Mouse (Mus musculus) lung, postnatal 4 days (tissue): ENCODE data around the gene 6030468B19Rik.
A peak's percentile ranks its signal among the peaks of the same experiment; 100 is the strongest.

Source experiments
- DNase-seq, 2 experiments: peaks; one replicate each; pipeline ENCODE4 v3.0.0; 2021

Gene 6030468B19Rik

DNA sequence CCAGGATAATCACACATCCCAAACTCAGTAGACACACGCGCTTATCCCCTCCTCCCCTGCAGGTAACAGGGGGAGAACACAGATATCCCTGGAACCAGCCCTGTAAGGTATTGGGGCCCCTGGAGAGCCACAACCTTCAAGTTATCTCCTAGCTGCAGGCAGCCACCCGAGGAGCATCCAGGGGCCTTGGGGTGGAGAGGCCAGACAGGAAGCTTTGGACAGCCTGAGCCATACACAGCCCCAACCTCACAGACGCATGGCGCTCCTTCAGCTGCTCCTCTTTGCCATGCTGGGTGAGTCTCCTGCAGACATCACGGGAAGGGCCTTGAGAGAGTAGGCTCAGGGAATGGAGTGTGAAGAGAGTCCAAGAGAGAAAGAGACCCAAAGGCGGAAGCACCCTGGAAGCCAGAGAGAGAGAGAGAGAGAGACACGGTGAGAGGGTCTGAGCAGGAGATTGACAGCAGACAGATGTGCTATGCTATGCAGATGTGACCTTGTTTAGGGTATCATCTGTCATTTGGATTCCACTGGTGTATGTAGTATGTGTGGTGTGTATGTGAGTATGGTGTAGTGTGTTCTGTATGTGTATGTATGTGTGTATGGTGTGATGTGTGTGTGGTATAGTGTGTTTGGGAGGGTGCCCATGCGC, at the start of gene 6030468B19Rik:
6030468B19Rik (plus strand) TSS at position 150 of the 649 bp plus-strand sequence.
- no peak for DNase-seq

DNA sequence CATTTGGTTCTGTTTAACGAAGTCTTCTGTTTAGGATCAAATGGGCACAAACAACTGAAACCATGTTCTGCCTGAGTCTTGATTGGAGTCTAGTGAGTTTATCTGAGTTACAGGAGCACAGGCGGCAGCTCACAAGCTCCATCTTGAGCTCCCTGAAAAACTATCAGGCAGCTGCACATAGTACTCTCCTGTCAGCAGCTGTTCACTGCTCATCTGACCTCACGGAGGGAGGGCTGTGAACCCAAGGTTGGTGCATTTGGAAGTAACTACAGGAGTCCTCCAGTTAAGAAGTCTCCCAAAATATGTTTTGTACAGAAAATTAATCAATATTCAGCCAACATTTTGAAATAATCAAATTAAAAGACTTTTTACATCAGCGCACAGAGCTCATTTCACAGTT, 48.8 kb upstream of the 6030468B19Rik start:
- no peak for DNase-seq

DNA sequence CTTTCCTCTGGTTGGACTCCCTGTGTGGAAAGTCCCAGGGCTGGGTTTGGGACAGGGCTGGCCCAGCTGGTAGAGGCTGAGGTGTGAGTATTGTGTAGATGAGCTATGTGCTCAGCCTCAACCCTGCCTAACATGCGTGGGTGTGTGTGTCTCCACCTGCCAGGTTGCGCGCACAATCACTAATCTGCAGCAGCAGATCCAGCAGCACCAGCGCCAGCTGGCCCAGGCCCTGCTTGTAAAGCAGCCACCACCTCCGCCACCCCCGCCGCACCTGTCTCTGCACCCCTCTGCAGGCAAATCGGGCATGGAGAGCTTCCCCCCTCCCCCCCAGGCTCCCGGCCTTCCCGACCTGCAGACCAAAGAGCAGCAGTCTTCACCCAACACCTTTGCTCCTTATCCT, 48.0 kb upstream of the 6030468B19Rik start:
- peak in 1 of 2 experiments; percentile 24 for DNase-seq

DNA sequence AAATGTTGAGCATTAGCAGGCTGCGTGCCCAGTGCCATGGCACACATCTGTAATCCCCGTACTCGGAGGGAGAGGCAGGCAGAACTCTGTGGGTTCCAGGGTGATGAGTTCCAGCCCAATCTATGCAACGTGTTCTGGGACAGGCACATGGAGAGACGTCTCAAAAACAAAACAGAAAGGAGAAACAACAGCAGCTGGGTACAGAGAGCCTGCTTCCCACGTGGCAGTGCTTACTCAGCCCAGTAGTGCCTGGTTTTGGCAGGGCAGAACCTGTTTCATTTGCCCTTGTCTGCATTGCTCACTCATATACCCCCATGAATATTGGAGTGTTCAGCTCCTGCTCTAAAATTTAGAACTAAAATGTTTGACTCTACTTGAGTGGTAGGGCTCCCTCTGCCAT, 45.9 kb upstream of the 6030468B19Rik start:
- DNase-seq = no peak

DNA sequence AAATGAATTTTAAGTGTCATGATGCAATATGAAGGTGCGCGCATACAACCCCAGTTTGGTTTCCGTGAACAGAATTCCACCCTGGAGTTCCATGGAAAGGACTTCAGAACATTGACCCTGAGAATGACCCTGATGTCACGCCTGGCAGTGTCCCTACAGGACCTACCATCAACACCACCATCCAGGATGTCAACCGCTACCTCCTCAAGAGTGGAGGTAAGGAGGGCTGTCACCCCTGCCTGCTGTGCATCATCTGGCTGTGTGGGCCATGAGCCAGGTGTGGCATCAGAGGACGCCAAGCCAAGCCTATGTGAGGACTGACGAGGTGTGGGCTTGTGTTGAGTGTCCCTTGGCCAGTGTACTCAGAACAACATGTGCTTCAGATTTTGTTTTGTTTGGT, 41.6 kb upstream of the 6030468B19Rik start:
- DNase-seq = no peak

DNA sequence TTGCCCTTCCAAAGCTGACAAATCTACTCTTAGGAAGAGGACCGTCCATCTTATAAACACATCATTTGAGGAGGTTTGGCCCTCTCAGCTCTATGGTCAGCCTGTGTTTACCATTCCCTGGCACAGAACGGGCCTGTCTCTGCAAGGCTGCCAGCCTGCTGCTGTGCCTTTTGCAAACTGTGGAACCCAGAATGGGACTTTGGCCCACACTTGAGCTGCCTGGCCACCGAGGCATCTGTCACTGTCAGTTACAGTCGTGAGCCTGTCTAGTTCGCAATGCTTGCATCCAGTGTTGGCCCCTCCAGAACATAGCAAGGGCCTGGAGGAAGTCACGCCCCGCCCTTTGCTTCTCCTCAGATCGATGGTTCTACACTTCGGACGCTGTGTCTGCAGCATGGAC, 38.2 kb upstream of the 6030468B19Rik start:
- DNase-seq = peak in 1 of 2 experiments; percentile 28

DNA sequence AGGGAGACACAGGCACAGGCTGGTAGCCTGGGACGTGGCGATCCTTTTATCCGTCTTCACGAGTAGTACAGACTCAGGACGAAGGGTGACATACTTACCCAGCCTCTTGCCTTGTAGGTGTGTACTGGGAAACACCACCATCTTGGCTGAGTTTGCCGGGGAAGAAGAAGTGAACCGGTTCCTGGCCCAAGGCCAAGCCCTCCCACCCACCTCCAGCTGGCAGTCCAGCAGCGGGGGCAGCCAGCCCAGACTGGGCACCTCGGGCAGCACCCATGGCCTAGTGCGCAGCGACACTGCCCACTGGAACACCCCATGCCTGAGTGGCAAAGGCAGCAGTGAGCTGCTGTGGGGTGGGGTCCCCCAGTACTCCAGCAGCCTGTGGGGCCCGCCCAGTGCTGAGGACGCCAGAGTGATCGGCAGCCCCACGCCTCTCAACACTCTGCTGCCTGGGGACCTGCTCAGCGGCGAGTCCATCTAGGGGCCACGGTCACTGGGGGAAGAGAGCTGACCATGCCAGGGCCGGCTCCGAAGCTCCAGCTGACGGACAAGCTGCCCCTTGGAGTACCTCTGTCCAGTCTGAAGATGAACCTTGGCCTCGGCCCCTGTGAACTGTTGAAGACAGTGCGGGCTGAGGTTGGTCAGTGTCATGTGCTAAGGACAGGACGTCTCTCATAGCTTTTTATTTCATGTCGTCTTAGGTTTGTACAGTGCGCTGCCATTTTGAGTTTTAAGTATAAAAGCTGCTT, 36.9 kb upstream of the 6030468B19Rik start:
- DNase-seq = peak in 1 of 2 experiments; percentile 31

DNA sequence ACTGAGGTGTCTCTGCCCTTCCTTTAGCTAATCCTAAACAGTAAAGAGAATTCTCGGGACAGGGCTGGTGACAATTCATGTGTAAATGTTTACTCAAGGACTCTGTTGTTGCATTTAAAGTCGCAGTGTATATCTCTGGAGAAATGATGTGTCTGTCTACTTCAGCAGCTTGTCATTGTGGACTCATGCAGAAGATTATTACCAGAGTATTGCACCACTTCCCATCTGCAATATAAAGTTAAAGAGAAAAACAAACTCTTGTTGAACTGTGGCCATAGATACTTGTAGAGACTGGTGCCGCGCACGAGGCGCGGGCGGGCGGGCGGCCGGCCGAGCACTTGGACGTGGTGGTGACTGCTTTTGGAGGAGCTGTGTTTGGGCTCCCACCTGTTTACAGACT, 35.7 kb upstream of the 6030468B19Rik start:
- DNase-seq = peak in 1 of 2 experiments; percentile 33

DNA sequence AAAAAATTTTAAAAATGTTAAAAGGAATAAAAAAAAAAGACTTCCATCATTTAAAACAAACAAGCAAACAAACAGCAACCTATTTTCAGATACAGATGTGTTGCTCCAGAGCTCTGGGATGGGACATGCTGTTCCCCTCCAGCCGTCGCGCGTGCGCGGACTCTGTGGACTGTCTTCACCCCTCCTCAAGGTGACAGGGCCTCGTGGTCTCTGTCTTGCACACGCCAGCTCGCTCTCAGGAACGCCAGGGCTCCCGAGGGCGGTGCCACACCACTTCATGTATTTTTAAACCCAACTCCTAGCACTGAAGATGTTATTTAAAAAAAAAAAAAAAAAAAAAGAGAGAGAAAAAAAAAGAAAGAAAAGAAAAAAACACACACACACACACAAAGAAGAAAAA, 35.2 kb upstream of the 6030468B19Rik start:
- DNase-seq = peak in 1 of 2 experiments; percentile 22

DNA sequence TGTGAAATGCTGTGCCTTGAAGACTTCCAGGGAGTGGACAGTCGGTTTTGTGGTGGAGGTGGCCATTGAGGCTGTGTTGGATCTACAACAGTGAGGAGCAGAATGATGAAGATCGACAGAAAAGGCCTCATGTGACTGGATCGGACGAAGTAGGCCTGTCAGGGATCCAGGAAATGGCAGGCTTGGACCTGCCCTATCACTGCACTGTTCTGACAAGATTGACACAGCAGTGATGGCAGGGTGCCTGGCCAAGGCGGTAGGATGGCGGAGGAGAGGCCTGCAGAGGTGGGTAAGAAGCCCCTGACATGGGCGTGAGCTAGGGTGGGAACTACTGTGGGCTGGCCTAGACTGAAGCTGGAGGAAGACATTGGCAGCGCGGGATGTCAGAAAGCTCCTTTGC, 33.1 kb upstream of the 6030468B19Rik start:
- peak in 1 of 2 experiments; percentile 27 for DNase-seq

DNA sequence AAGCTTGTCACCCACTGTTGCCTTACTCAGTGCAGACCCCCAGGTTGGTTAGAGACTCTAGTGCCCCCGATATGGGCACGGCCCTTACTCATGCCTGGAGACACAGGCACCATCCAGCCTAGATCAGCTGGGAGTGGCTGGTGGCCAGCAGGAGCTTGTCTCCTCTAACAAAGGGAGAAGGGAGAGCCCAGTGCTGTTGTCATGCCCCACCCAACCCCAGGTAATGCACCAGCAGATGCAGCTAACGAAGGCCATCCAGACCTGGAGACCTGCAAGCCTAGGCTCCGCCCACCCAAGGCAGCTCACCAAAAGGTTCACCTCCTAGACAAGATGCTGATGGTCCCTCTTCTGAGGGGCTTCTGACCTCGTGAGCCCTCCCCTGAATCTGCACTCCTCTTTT, 32.1 kb upstream of the 6030468B19Rik start:
- DNase-seq = peak in 1 of 2 experiments; percentile 24

DNA sequence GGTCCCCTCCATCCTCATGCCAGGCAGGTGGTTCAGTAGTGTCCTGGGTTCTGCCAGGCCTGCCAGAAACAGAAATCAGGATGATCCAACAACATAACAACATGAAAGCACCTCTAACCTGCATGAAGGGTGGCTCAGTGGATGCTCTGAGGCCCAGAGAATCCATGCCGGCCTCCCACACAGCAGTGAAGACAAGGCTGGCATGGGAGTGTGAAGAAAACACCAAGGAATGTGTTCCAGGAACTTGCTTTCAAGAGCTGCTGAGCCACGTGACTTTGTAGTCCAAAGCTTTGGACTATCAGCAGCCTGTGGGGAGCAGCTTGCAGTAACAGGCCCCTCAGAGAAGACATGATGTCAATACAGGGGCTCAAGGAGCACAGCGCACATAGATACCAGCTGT, 31.2 kb upstream of the 6030468B19Rik start:
- DNase-seq = no peak

DNA sequence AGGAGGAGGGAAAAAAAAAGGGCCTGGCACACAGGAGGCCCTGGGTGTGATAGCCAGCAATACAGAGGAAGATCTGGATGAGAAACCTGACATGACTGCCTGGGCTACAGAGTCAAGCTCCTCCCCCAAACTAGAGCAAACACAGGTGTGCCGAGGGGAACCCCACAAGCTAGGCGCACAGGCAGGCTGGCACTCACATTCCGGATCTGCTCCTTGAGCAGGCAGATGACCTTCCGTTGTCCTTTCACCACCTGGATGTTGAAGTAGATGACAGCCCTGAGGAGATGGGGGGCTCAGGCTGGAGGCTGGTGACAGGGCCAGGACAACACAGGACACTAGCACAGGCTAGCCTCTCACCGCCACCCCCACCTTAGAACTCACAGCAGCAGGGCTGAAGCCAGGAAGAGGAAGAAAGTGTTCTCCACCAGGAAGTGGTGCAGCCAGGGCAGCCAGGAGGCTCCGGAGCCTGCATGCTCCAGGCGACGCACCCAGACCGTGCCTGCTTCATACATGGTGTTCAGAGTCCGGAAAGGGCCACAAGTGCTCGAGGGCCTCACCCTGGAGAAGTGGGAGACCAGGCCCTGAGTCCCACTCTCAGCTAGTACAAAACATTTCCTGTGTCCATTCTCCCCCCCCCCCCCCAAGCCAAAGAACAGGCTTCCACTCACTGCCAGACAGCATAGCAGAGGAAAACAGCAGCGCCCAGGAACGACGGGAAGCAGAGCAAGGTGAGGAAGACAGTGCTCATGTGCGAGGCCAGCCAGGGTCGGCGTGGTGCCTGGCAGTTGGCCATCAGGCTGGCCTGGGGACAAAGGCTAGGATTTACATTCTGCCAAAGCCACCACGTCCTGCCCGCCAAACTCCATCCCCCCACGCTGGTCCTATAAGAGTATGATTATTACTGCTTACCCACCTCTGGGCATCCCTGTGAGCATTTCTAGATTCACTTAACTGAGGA, 28.5 kb upstream of the 6030468B19Rik start:
- DNase-seq = peak in 1 of 2 experiments; percentile 37

DNA sequence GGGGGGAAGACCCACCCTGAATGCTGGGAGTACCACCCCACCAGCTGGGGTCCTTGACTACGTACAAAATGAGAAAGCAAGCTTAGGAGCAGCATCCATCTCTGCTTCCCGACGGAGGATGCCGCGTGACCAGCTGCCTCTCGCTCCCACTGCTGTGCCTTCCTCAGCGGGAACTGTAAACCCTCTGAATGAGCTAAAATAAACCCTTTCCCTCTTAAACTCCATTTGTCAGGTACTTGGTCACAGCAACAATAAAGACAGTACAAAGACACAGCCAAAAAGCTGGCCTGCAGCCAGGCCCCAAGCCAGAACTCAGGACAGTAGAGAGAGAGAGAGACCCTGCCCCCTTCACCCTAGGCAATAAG, 27.8 kb upstream of the 6030468B19Rik start:
- no peak for DNase-seq

DNA sequence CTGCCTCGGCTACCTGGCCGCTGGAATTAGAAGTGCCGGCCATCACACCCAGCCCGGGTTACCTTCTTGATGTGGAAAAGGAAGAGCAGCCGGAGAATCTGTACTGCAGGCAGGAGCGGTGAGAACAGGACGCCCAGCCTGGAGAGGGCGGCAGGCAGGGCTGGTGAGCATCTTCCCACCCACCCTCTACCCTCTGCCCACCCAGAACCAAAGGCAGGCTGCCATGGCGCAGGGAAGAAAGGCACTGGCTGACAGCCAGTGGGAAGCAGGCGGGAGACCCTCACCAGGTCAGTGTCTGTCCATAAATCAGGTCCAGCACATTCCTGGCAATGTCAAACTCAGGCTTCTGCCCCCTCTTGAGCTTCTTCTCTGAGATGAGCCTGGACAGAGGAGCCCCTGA, 27.1 kb upstream of the 6030468B19Rik start:
- peak in 1 of 2 experiments; percentile 17 for DNase-seq

DNA sequence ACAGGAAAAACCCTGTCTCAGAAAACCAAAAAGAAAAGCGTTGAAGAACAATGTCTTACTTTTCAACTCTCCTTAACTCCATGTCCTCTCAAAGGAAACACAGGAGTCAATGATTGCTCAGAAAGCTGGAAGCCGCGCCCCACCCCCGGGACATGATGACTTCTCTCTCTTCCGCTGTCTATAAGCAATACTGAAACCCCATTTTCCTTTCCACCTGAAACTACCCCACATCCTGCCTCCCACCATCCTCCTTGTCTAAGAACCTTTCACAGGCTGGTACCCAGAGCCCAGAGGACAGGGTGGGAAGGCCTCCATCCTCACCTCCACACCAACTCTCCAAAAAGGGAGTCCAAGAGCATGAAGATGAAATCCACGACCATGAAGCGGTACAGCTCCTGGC, 25.1 kb upstream of the 6030468B19Rik start:
- DNase-seq = no peak

DNA sequence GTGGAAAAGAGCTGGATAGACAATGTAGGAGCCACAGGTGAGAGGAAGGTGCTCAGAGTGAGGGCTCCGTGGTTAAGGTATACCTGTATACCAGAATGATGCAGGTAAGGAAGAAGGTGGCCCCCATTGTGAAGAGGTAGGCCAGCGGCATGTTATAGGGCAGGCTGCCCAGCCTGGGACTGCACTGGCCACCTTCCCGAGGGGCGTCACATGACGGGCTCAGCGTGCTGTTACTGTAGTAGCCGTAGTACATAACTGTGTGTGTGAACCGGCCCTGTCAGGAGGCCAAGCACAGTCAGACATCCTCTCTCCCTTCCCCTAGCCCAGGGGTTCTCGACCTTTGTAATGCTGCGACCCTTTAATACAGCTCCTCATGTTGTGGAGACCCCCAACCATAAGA, 22.5 kb upstream of the 6030468B19Rik start:
- peak in 1 of 2 experiments; percentile 18 for DNase-seq

DNA sequence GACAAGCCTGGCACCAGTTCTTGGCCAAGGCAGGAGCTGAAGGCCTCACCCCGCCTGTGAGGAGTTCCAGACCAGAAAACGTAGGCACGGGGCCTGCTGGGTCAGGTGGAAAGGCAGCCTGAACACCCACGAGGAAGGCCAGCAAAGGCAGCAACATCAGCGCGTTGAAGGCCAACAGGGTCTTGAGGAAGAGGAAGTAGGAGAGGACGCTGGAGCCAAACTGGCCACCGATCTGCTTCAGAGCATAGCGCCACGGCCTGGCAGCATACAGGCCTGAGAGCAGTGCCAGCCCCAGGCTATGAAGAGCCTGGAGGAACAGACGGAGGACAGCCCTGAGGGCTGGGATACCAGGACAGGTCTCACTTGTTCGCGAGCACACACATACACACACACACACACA, 21.9 kb upstream of the 6030468B19Rik start:
- DNase-seq = peak in 1 of 2 experiments; percentile 29

DNA sequence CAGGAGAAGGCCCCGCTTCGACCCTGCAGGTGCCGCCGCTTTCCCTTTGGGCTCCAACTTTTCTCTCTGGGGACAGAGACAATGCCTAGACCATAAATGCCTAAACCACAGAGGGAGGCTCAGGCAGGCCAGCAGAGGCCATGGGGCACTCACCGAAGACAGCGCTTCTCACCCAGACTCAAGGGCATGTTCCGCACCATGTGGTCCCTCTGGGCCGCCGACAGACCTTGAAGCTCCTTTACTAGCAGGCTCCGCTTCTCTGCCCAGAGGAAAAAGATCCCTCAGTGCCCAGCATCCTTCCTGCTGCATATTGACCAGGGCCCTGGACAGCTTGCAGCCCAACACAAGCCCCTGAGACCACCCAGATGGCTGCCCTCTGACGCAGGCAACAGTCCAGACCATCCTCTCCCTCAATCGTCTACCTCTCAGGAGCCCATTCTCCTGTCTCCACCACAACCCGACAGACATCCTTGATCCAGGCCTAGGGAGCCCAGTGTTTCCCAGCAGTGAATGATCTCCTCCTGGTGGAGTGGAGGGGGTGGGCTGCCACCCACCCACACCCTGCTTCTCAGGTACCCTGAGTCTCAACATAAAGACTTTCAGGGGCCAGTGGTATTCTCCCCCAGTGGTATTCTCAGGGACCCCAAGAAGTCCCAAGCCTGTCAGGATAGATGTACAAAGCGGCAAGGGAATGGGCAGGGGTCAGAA, 21.2 kb upstream of the 6030468B19Rik start:
- peak in 1 of 2 experiments; percentile 21 for DNase-seq

DNA sequence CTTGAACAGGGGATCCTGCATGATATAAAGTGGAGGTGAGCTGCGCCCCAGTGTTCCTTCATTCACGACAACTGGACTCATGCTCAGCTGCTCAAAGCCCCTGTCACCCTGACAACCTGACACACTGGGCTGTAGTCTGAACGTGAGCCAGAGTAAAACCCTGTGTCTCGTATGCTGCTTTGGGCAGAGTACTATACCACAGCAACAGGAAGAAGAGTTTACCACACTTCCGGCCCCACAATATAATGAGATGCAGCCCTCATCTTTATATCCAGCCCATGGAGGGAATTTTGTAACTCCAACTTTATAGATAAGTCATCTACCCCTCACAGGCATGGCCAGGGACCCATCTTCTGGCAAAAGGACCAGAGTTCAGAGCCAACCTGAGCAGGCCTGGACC, 20.3 kb upstream of the 6030468B19Rik start:
- DNase-seq = no peak

DNA sequence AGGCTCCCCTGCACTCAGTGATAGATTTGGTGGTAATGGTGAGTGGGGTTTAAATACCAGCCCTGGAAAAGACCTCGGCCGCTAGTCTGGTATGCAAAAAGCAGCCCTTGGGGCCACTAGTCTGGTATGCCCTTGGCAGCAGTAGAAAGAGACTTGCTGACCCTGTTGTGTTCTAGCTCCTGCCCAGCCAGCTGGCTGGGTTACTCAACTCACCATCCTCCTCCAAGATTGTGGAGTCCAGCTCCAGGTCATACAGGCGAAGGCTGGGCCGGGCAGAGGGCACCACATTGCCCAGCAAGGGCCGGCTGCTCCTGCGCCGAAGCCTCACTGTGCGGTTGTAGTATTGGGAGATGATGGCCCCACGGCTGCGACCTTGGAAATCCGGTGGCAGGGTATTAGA, 19.4 kb upstream of the 6030468B19Rik start:
- peak; percentile 9 to 37 for DNase-seq

DNA sequence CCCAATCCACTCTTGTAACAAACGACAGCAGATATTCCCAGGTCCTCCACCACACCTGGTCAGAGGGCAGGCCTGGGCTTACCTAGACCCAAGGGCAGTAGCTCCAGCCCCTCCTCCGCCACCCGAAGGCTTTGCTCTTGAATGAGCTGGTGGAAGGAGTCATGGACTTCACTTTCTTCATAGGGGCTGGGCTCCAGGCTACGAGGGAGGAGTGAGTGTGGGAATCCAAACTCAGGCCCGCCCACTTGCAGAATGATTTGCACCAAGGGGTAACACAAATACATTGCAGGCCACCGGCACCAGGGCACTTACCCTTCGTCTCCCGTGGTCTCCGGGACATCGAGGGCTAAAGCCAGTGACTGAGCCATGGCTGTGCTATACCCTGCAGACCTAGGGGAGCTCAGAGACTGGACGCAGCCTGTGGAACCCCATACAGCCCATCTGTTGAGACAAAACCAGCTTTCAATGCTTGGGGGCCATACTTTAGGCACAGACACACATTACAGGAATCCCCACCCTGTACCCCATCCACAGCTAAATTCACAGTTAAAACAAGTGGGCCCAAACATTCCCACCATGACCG, 18.5 kb upstream of the 6030468B19Rik start:
- DNase-seq = peak; percentile 67 to 68
